Mouse (Mus musculus): Measurements from ENCODE around the gene Olfr564. TPM values are rescaled to one million over a fixed set of nuclear protein-coding genes. Genes with fewer than 3 reads are reported as not detected.

The Olfr564 gene
- polyA plus RNA-seq (2015; fragmentation: Nextera tagmentation; extraction: Ambion mirVana): not detected in 2 replicates

- H3K9ac ChIP-seq: no peak within 1 kb of the TSS
- no peaks in the 10 kb centered on the region for H3K4me1 ChIP-seq
- no peak within 1 kb of the TSS for H3K27ac ChIP-seq (replicated peaks)
- no peaks in the 10 kb centered on the region for H3K27me3 ChIP-seq
- no peaks in the 10 kb centered on the region for H3K36me3 ChIP-seq
- H3K4me3 ChIP-seq (replicated peaks): no peak within 1 kb of the TSS
- H3K4me2 ChIP-seq (replicated peaks): no peak within 1 kb of the TSS
- ATAC-seq (ENCODE audit: insufficient number of reproducible peaks, low FRiP score, low TSS enrichment, low read depth): no peak
- H3K9me3 ChIP-seq (replicated peaks): no peaks in the 10 kb centered on the region
Observed at GRCm38 (mm10) chr7:102803180-102803579, at the start of gene Olfr564. Olfr564 (plus strand) TSS chr7:102803480.

- Histone ChIP-seq H3K27me3 (no peaks in the 10 kb centered on the region), H3K9me3 (replicated peaks) (no peaks in the 10 kb centered on the region), H3K27ac (replicated peaks) (no peak within 1 kb of the TSS), H3K36me3 (no peaks in the 10 kb centered on the region), H3K4me1 (no peaks in the 10 kb centered on the region), H3K4me3 (replicated peaks) (no peak within 1 kb of the TSS), H3K4me2 (replicated peaks) (no peak within 1 kb of the TSS), H3K9ac (no peak within 1 kb of the TSS)
- 64% methylated on average over 4 of the region's 4 CpGs for WGBS
- no peak for ATAC-seq (ENCODE audit: insufficient number of reproducible peaks, low FRiP score, low TSS enrichment, low read depth)
Observed at GRCm38 (mm10) chr7:102759266-102759665, 44.0 kb upstream of the Olfr564 start, which contains the start of the genes Olfr560 and Olfr78. Olfr560 (minus strand) TSS chr7:102759366. Olfr78 (minus strand) TSS chr7:102759471.

- 60% methylated on average over 2 of the region's 2 CpGs for WGBS
- no peaks in the 10 kb centered on the region for H3K4me1 ChIP-seq
Observed at GRCm38 (mm10) chr7:102770921-102771320, 32.4 kb upstream of the Olfr564 start, which contains the start of gene Olfr561. Olfr561 (plus strand) TSS chr7:102771221.

More at GRCm38 (mm10) chr7:102770921-102771320, 32.4 kb upstream of the Olfr564 start, which contains the start of gene Olfr561:
- no peak for ATAC-seq (ENCODE audit: insufficient number of reproducible peaks, low FRiP score, low TSS enrichment, low read depth)
- H3K36me3 ChIP-seq: no peaks in the 10 kb centered on the region
- H3K4me2 ChIP-seq (replicated peaks): no peak within 1 kb of the TSS
- no peak within 1 kb of the TSS for H3K27ac ChIP-seq (replicated peaks)
- H3K9ac ChIP-seq: no peak within 1 kb of the TSS
- H3K27me3 ChIP-seq: no peaks in the 10 kb centered on the region
- H3K4me3 ChIP-seq (replicated peaks): no peak within 1 kb of the TSS
- no peaks in the 10 kb centered on the region for H3K9me3 ChIP-seq (replicated peaks)

Other genes with a start within 250 kb of the Olfr564 start
- 0.54 and 0.81 TPM in 2 replicates for gene Trim21, start 238.0 kb upstream of the Olfr564 start, polyA plus RNA-seq (2015; fragmentation: Nextera tagmentation; extraction: Ambion mirVana)
- gene Olfr550, start 232.0 kb upstream of the Olfr564 start, polyA plus RNA-seq (2015; fragmentation: Nextera tagmentation; extraction: Ambion mirVana): 0.20 and 0.68 TPM in 2 replicates
- 0.07 TPM in 1 of 2 replicates, not detected in the other for gene Olfr551, start 211.6 kb upstream of the Olfr564 start, polyA plus RNA-seq (2015; fragmentation: Nextera tagmentation; extraction: Ambion mirVana)
- gene Olfr552, start 205.7 kb upstream of the Olfr564 start, polyA plus RNA-seq (2015; fragmentation: Nextera tagmentation; extraction: Ambion mirVana): 0.12 and 0.15 TPM in 2 replicates
- 0.14 and 0.21 TPM in 2 replicates for gene Olfr553, start 185.3 kb upstream of the Olfr564 start, polyA plus RNA-seq (2015; fragmentation: Nextera tagmentation; extraction: Ambion mirVana)
- gene Olfr554, start 165.0 kb upstream of the Olfr564 start, polyA plus RNA-seq (2015; fragmentation: Nextera tagmentation; extraction: Ambion mirVana): 0.17 TPM in 1 of 2 replicates, not detected in the other
- not detected in 2 replicates for gene Olfr555, start 144.7 kb upstream of the Olfr564 start, polyA plus RNA-seq (2015; fragmentation: Nextera tagmentation; extraction: Ambion mirVana)
- not detected in 2 replicates for gene Olfr556, start 138.6 kb upstream of the Olfr564 start, polyA plus RNA-seq (2015; fragmentation: Nextera tagmentation; extraction: Ambion mirVana)
- 14.9 and 17.4 TPM in 2 replicates for gene Trim68, start 116.2 kb upstream of the Olfr564 start, polyA plus RNA-seq (2015; fragmentation: Nextera tagmentation; extraction: Ambion mirVana)
- gene Olfr557, start 107.6 kb upstream of the Olfr564 start, polyA plus RNA-seq (2015; fragmentation: Nextera tagmentation; extraction: Ambion mirVana): 0.09 and 0.16 TPM in 2 replicates
- 0.62 and 0.71 TPM in 2 replicates for gene Olfr558, start 101.3 kb upstream of the Olfr564 start, polyA plus RNA-seq (2015; fragmentation: Nextera tagmentation; extraction: Ambion mirVana)
- gene Olfr33, start 84.4 kb upstream of the Olfr564 start, polyA plus RNA-seq (2015; fragmentation: Nextera tagmentation; extraction: Ambion mirVana): 0.11 and 0.41 TPM in 2 replicates
- gene Olfr559, start 76.0 kb upstream of the Olfr564 start, polyA plus RNA-seq (2015; fragmentation: Nextera tagmentation; extraction: Ambion mirVana): not detected in 2 replicates
- 0.08 TPM in 1 of 2 replicates, not detected in the other for gene Olfr560, start 44.1 kb upstream of the Olfr564 start, polyA plus RNA-seq (2015; fragmentation: Nextera tagmentation; extraction: Ambion mirVana)
- 0.18 and 0.35 TPM in 2 replicates for gene Olfr78, start 44.0 kb upstream of the Olfr564 start, polyA plus RNA-seq (2015; fragmentation: Nextera tagmentation; extraction: Ambion mirVana)
- gene Olfr561, start 32.3 kb upstream of the Olfr564 start, polyA plus RNA-seq (2015; fragmentation: Nextera tagmentation; extraction: Ambion mirVana): 0.09 and 0.25 TPM in 2 replicates
- 0.18 and 0.51 TPM in 2 replicates for gene Olfr566, start 55.3 kb downstream of the Olfr564 start, polyA plus RNA-seq (2015; fragmentation: Nextera tagmentation; extraction: Ambion mirVana)
- 0.18 TPM in 1 of 2 replicates, not detected in the other for gene Olfr568, start 73.6 kb downstream of the Olfr564 start, polyA plus RNA-seq (2015; fragmentation: Nextera tagmentation; extraction: Ambion mirVana)
- gene Olfr569, start 87.4 kb downstream of the Olfr564 start, polyA plus RNA-seq (2015; fragmentation: Nextera tagmentation; extraction: Ambion mirVana): 0.11 TPM in 1 of 2 replicates, not detected in the other
- gene Olfr570, start 91.1 kb downstream of the Olfr564 start, polyA plus RNA-seq (2015; fragmentation: Nextera tagmentation; extraction: Ambion mirVana): 0.38 and 0.67 TPM in 2 replicates
- gene Olfr571, start 114.1 kb downstream of the Olfr564 start, polyA plus RNA-seq (2015; fragmentation: Nextera tagmentation; extraction: Ambion mirVana): 0.08 and 0.09 TPM in 2 replicates
- not detected in 2 replicates for gene Olfr572, start 120.9 kb downstream of the Olfr564 start, polyA plus RNA-seq (2015; fragmentation: Nextera tagmentation; extraction: Ambion mirVana)
- gene Olfr573-ps1, start 139.1 kb downstream of the Olfr564 start, polyA plus RNA-seq (2015; fragmentation: Nextera tagmentation; extraction: Ambion mirVana): not detected in 2 replicates
- not detected in 2 replicates for gene Olfr574, start 145.0 kb downstream of the Olfr564 start, polyA plus RNA-seq (2015; fragmentation: Nextera tagmentation; extraction: Ambion mirVana)
- not detected in 2 replicates for gene Olfr575, start 155.3 kb downstream of the Olfr564 start, polyA plus RNA-seq (2015; fragmentation: Nextera tagmentation; extraction: Ambion mirVana)
- not detected in 2 replicates for gene Olfr576, start 159.2 kb downstream of the Olfr564 start, polyA plus RNA-seq (2015; fragmentation: Nextera tagmentation; extraction: Ambion mirVana)
- gene Olfr577, start 172.5 kb downstream of the Olfr564 start, polyA plus RNA-seq (2015; fragmentation: Nextera tagmentation; extraction: Ambion mirVana): 0.05 TPM in 1 of 2 replicates, not detected in the other
- 0.71 and 0.87 TPM in 2 replicates for gene Olfr578, start 185.8 kb downstream of the Olfr564 start, polyA plus RNA-seq (2015; fragmentation: Nextera tagmentation; extraction: Ambion mirVana)
- 0.05 and 0.11 TPM in 2 replicates for gene Olfr582, start 234.5 kb downstream of the Olfr564 start, polyA plus RNA-seq (2015; fragmentation: Nextera tagmentation; extraction: Ambion mirVana)
- gene Olfr583, start 247.8 kb downstream of the Olfr564 start, polyA plus RNA-seq (2015; fragmentation: Nextera tagmentation; extraction: Ambion mirVana): not detected in 2 replicates